15 mouse cellular contexts compared by ENCODE assay signal in the genomic region with DNA sequence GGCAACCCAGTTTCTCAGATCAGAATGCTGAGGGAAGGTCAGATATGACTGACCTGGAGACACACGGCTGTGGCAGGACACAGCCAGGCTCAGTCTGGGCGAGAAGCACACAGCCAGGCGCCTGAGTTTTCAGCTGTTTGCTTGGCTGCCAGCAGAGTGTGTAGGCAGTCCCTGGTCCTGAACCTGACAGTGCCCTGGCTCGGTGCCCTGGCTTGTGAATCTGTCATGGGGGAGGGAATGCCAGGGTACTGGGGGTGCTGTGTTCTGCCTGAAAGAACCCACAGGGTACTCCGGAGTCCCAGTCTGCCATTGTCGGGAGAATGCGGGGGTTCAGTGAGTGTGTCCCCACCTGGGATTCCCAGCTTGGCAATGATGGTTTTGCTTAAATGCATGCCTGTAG. TPM values are rescaled to one million over a fixed set of nuclear protein-coding genes. Genes with fewer than 3 reads are reported as not detected.
DNase-seq lines count a peak whose midpoint lies in the region; ATAC-seq lines count a peak whose summit lies in the region.
"Had no signal": no experiment of that assay in that cellular context is flagged by ENCODE, and none has a peak within 500 bp of the region (broad histone marks: within the 10 kb centered on the region; RNA-seq: fewer than 3 reads in every experiment).

No protein-coding gene starts in this region.

- DNase-seq in midbrain, embryonic 11.5 days (ENCODE audit: low spot score, missing footprints): no peak
- DNase-seq in cerebellum, postnatal 25 days: peak; percentile 48 to 71
- no peak for DNase-seq in thymus, postnatal 4 days
- no peak for DNase-seq in kidney, adult 9 months
- DNase-seq: gastrocnemius, postnatal 36 days; heart, postnatal 10 days had no signal

- H3K4me3 ChIP-seq in forebrain, embryonic 16.5 days (replicated peaks; ENCODE audit: low read length): no peak overlapping the region
- no peak overlapping the region for H3K4me3 ChIP-seq in forebrain, embryonic 12.5 days (replicated peaks)
- H3K4me3 ChIP-seq in midbrain, embryonic 13.5 days (replicated peaks): no peak overlapping the region
- H3K4me3 ChIP-seq in midbrain, embryonic 11.5 days (ENCODE audit: low read depth, low read length): no peak overlapping the region
- no peak overlapping the region for H3K4me3 ChIP-seq in midbrain, embryonic 16.5 days (ENCODE audit: low read depth, low read length)
- H3K4me3 ChIP-seq: embryonic facial prominence, embryonic 12.5 days; kidney, embryonic 15.5 days; limb, embryonic 13.5 days had no signal

- peaks cover 7% of the 10 kb centered on the region for H3K27me3 ChIP-seq in forebrain, embryonic 16.5 days (replicated peaks; ENCODE audit: control insufficient read depth, insufficient read depth, low read length)
- peaks cover 49% of the 10 kb centered on the region for H3K27me3 ChIP-seq in forebrain, embryonic 12.5 days
- H3K27me3 ChIP-seq in midbrain, embryonic 13.5 days: peaks cover 4% of the 10 kb centered on the region; the same call in 1 of the 2 replicates
- peaks cover 4% of the 10 kb centered on the region; the same call in 1 of the 2 replicates for H3K27me3 ChIP-seq in midbrain, embryonic 11.5 days (ENCODE audit: control insufficient read depth, insufficient read depth, low read length)
- no peaks in the 10 kb centered on the region for H3K27me3 ChIP-seq in midbrain, embryonic 16.5 days (ENCODE audit: control insufficient read depth, insufficient read depth, low read depth, low read length)

- no peak overlapping the region for H3K27ac ChIP-seq in forebrain, embryonic 16.5 days (ENCODE audit: low read length)
- no peak overlapping the region for H3K27ac ChIP-seq in forebrain, embryonic 12.5 days
- no peak overlapping the region for H3K27ac ChIP-seq in midbrain, embryonic 13.5 days
- no peak overlapping the region for H3K27ac ChIP-seq in midbrain, embryonic 11.5 days (ENCODE audit: low read depth, low read length)
- no peak overlapping the region for H3K27ac ChIP-seq in midbrain, embryonic 16.5 days (ENCODE audit: low read length)
- H3K27ac ChIP-seq: embryonic facial prominence, embryonic 12.5 days; kidney, embryonic 15.5 days; limb, embryonic 13.5 days; liver, embryonic 14.5 days had no signal

- no peak overlapping the region for H3K9ac ChIP-seq in forebrain, embryonic 16.5 days (replicated peaks; ENCODE audit: low read depth, low read length)
- H3K9ac ChIP-seq in forebrain, embryonic 12.5 days: no peak overlapping the region
- H3K9ac ChIP-seq in midbrain, embryonic 13.5 days (replicated peaks): peak overlapping the region; percentile 26; the same call in 1 of the 2 replicates
- H3K9ac ChIP-seq in midbrain, embryonic 11.5 days (ENCODE audit: low read length): no peak overlapping the region
- 0 out of 2 replicates have a peak overlapping the region, but pooled peaks have one; percentile 31 for H3K9ac ChIP-seq in midbrain, embryonic 16.5 days (ENCODE audit: low read depth, low read length)
- H3K9ac ChIP-seq: embryonic facial prominence, embryonic 12.5 days; kidney, embryonic 15.5 days; limb, embryonic 13.5 days; liver, embryonic 14.5 days had no signal

- H3K4me2 ChIP-seq in forebrain, embryonic 16.5 days (ENCODE audit: low read length): no peak overlapping the region
- H3K4me2 ChIP-seq in forebrain, embryonic 12.5 days: no peak overlapping the region
- H3K4me2 ChIP-seq in midbrain, embryonic 13.5 days (replicated peaks): peak overlapping the region; percentile 13
- no peak overlapping the region for H3K4me2 ChIP-seq in midbrain, embryonic 11.5 days
- H3K4me2 ChIP-seq in midbrain, embryonic 16.5 days (ENCODE audit: low read length): peak overlapping the region; percentile 26; the same call in 1 of the 2 replicates
- H3K4me2 ChIP-seq: embryonic facial prominence, embryonic 12.5 days; kidney, embryonic 15.5 days; limb, embryonic 13.5 days had no signal

- 53% methylated on average over 7 of the region's 7 CpGs for WGBS in forebrain, embryonic 16.5 days
- 79% methylated on average over 7 of the region's 7 CpGs for WGBS in forebrain, embryonic 12.5 days
- 77% methylated on average over 7 of the region's 7 CpGs for WGBS in midbrain, embryonic 13.5 days
- WGBS in midbrain, embryonic 11.5 days: 77% methylated on average over 7 of the region's 7 CpGs
- WGBS in midbrain, embryonic 16.5 days: 67% methylated on average over 7 of the region's 7 CpGs

- ATAC-seq in forebrain, embryonic 16.5 days: peak; percentile 42; the same call in 1 of the 2 replicates
- ATAC-seq in forebrain, embryonic 12.5 days (ENCODE audit: low FRiP score): no peak
- no peak for ATAC-seq in midbrain, embryonic 13.5 days
- no peak for ATAC-seq in midbrain, embryonic 11.5 days (ENCODE audit: low FRiP score)
- ATAC-seq in midbrain, embryonic 16.5 days: no peak
- ATAC-seq: lung, postnatal 0 days had no signal

- no peaks in the 10 kb centered on the region for H3K36me3 ChIP-seq in forebrain, embryonic 16.5 days (ENCODE audit: control insufficient read depth, insufficient read depth)
- H3K36me3 ChIP-seq in forebrain, embryonic 12.5 days (replicated peaks): no peaks in the 10 kb centered on the region
- no peaks in the 10 kb centered on the region for H3K36me3 ChIP-seq in midbrain, embryonic 13.5 days
- no peaks in the 10 kb centered on the region for H3K36me3 ChIP-seq in midbrain, embryonic 11.5 days (ENCODE audit: control insufficient read depth, insufficient read depth, low read length)
- H3K36me3 ChIP-seq in midbrain, embryonic 16.5 days (ENCODE audit: control insufficient read depth, insufficient read depth, low read length): no peaks in the 10 kb centered on the region
- H3K36me3 ChIP-seq: embryonic facial prominence, embryonic 12.5 days; kidney, embryonic 15.5 days; limb, embryonic 13.5 days had no signal

- H3K9me3 ChIP-seq in forebrain, embryonic 16.5 days (ENCODE audit: control insufficient read depth, low read length): no peaks in the 10 kb centered on the region
- no peaks in the 10 kb centered on the region for H3K9me3 ChIP-seq in forebrain, embryonic 12.5 days
- H3K9me3 ChIP-seq in midbrain, embryonic 13.5 days: no peaks in the 10 kb centered on the region
- H3K9me3 ChIP-seq in midbrain, embryonic 11.5 days (ENCODE audit: control insufficient read depth, low read length): no peaks in the 10 kb centered on the region
- no peaks in the 10 kb centered on the region for H3K9me3 ChIP-seq in midbrain, embryonic 16.5 days (replicated peaks; ENCODE audit: control insufficient read depth, low read length, poor library complexity, severe bottlenecking)
- H3K9me3 ChIP-seq: embryonic facial prominence, embryonic 12.5 days; kidney, embryonic 15.5 days; limb, embryonic 13.5 days had no signal

- peaks cover 18% of the 10 kb centered on the region for H3K4me1 ChIP-seq in forebrain, embryonic 16.5 days (replicated peaks; ENCODE audit: control insufficient read depth, insufficient read depth, low read length)
- H3K4me1 ChIP-seq in forebrain, embryonic 12.5 days: peaks cover 31% of the 10 kb centered on the region
- peaks cover 72% of the 10 kb centered on the region for H3K4me1 ChIP-seq in midbrain, embryonic 13.5 days (replicated peaks)
- H3K4me1 ChIP-seq in midbrain, embryonic 11.5 days (ENCODE audit: control insufficient read depth, insufficient read depth, low read length): no peaks in the 10 kb centered on the region
- peaks cover 60% of the 10 kb centered on the region for H3K4me1 ChIP-seq in midbrain, embryonic 16.5 days (ENCODE audit: control insufficient read depth, insufficient read depth, low read length)

RNA-seq across cellular contexts. Expression of a gene that starts 7.1 kb away (rescaled TPM):
- 5.3 and 6.6 TPM in 2 replicates for polyA plus RNA-seq in forebrain, embryonic 16.5 days (2015; fragmentation: Nextera tagmentation; extraction: Ambion mirVana)
- polyA plus RNA-seq in forebrain, embryonic 12.5 days (2016; fragmentation: Nextera tagmentation; extraction: Ambion mirVana): 3.5 TPM in 2 replicates
- 11.3 and 19.3 TPM in 2 replicates for polyA plus RNA-seq in midbrain, embryonic 13.5 days (2015; fragmentation: Nextera tagmentation; extraction: Ambion mirVana)
- polyA plus RNA-seq in midbrain, embryonic 11.5 days (2014; fragmentation: Nextera tagmentation; extraction: Ambion mirVana): 3.4 and 3.5 TPM in 2 replicates
- 19.6 and 26.6 TPM in 2 replicates for polyA plus RNA-seq in midbrain, embryonic 16.5 days (2015; fragmentation: Nextera tagmentation; extraction: Ambion mirVana)
- polyA plus RNA-seq: limb, embryonic 13.5 days; lung, postnatal 0 days had no signal

Comparison
In these comparisons a context has a peak if more than half of its experiments do, and no peak if none do; other contexts are left out.
1. H3K4me2 ChIP-seq: peak in midbrain, embryonic 13.5 days (single experiment) and midbrain, embryonic 16.5 days (single experiment); none in forebrain, embryonic 16.5 days (single experiment), forebrain, embryonic 12.5 days (single experiment) and midbrain, embryonic 11.5 days (single experiment).
2. H3K9ac ChIP-seq: peak in midbrain, embryonic 13.5 days (single experiment) and midbrain, embryonic 16.5 days (single experiment); none in forebrain, embryonic 16.5 days (single experiment), forebrain, embryonic 12.5 days (single experiment) and midbrain, embryonic 11.5 days (single experiment).
3. DNase-seq: peak in cerebellum, postnatal 25 days (2 of 2); none in midbrain, embryonic 11.5 days (single experiment), thymus, postnatal 4 days (single experiment) and kidney, adult 9 months (single experiment).